Mouse (Mus musculus): ENCODE results near the gene Pet100. TPM values are rescaled to one million over a fixed set of nuclear protein-coding genes. Genes with fewer than 3 reads are reported as not detected.

Pet100 gene
- polyA plus RNA-seq, 1 experiment = 68.9 TPM

GRCm38 (mm10) chr8:3622119-3622518 lies 771 bp downstream of the Pet100 start:
- DNase-seq (ENCODE audit: extremely low spot score in 1 of 2, low spot score in 1 of 2) = no peak

- DNase-seq (ENCODE audit: extremely low spot score in 1 of 2, low spot score in 1 of 2) = no peak
Observed at GRCm38 (mm10) chr8:3625445-3625844, 4.1 kb downstream of the Pet100 start, which contains the start of gene Pcp2. Pcp2 (minus strand) TSS chr8:3625545.

- no peak for DNase-seq (ENCODE audit: extremely low spot score in 1 of 2, low spot score in 1 of 2)
Observed at GRCm38 (mm10) chr8:3626971-3627370, 5.6 kb downstream of the Pet100 start.

- DNase-seq (ENCODE audit: extremely low spot score in 1 of 2, low spot score in 1 of 2) = peak in 1 of 2 experiments; percentile 64
Observed at GRCm38 (mm10) chr8:3628014-3628413, 6.7 kb downstream of the Pet100 start.

- peak; percentile 36 to 82 for DNase-seq (ENCODE audit: extremely low spot score in 1 of 2, low spot score in 1 of 2)
Observed at GRCm38 (mm10) chr8:3630647-3631477, 9.5 kb downstream of the Pet100 start, which contains the start of gene Stxbp2. Stxbp2 (plus strand) TSS chr8:3630955.

- no peak for DNase-seq (ENCODE audit: extremely low spot score in 1 of 2, low spot score in 1 of 2)
Observed at GRCm38 (mm10) chr8:3631478-3631875, 10.1 kb downstream of the Pet100 start.

- DNase-seq (ENCODE audit: extremely low spot score in 1 of 2, low spot score in 1 of 2) = peak in 1 of 2 experiments; percentile 28
Observed at GRCm38 (mm10) chr8:3645804-3646203, 24.5 kb downstream of the Pet100 start.

- no peak for DNase-seq (ENCODE audit: extremely low spot score in 1 of 2, low spot score in 1 of 2)
Observed at GRCm38 (mm10) chr8:3646824-3647531, 25.6 kb downstream of the Pet100 start.

- DNase-seq (ENCODE audit: extremely low spot score in 1 of 2, low spot score in 1 of 2) = no peak
Observed at GRCm38 (mm10) chr8:3647561-3647960, 26.2 kb downstream of the Pet100 start.

GRCm38 (mm10) chr8:3648268-3648667 lies 26.9 kb downstream of the Pet100 start:
- DNase-seq (ENCODE audit: extremely low spot score in 1 of 2, low spot score in 1 of 2) = no peak

GRCm38 (mm10) chr8:3648990-3649389 lies 27.6 kb downstream of the Pet100 start:
- DNase-seq (ENCODE audit: extremely low spot score in 1 of 2, low spot score in 1 of 2) = no peak

- DNase-seq (ENCODE audit: extremely low spot score in 1 of 2, low spot score in 1 of 2) = no peak
Observed at GRCm38 (mm10) chr8:3652845-3653244, 31.5 kb downstream of the Pet100 start.

GRCm38 (mm10) chr8:3654726-3655508 lies 33.6 kb downstream of the Pet100 start:
- no peak for DNase-seq (ENCODE audit: extremely low spot score in 1 of 2, low spot score in 1 of 2)

GRCm38 (mm10) chr8:3655526-3655925 lies 34.2 kb downstream of the Pet100 start, which contains the start of gene Retn:
Retn (plus strand) TSS chr8:3655770.
- DNase-seq (ENCODE audit: extremely low spot score in 1 of 2, low spot score in 1 of 2) = no peak

GRCm38 (mm10) chr8:3656725-3657381 lies 35.5 kb downstream of the Pet100 start:
- peak in 1 of 2 experiments; percentile 63 for DNase-seq (ENCODE audit: extremely low spot score in 1 of 2, low spot score in 1 of 2)

- DNase-seq (ENCODE audit: extremely low spot score in 1 of 2, low spot score in 1 of 2) = no peak
Observed at GRCm38 (mm10) chr8:3660889-3661288, 39.5 kb downstream of the Pet100 start.

- DNase-seq (ENCODE audit: extremely low spot score in 1 of 2, low spot score in 1 of 2) = no peak
Observed at GRCm38 (mm10) chr8:3664405-3664804, 43.1 kb downstream of the Pet100 start.

- no peak for DNase-seq (ENCODE audit: extremely low spot score in 1 of 2, low spot score in 1 of 2)
Observed at GRCm38 (mm10) chr8:3665507-3665906, 44.2 kb downstream of the Pet100 start, which contains the start of gene Mcemp1. Mcemp1 (plus strand) TSS chr8:3665754.

- DNase-seq (ENCODE audit: extremely low spot score in 1 of 2, low spot score in 1 of 2) = no peak
Observed at GRCm38 (mm10) chr8:3670388-3670787, 49.0 kb downstream of the Pet100 start.

GRCm38 (mm10) chr8:3671980-3672491 lies 50.7 kb downstream of the Pet100 start, which contains the start of gene Fcor:
Fcor (minus strand) TSS chr8:3672362.
- peak; percentile 80 to 95 for DNase-seq (ENCODE audit: extremely low spot score in 1 of 2, low spot score in 1 of 2)

Measured in frontal cortex, adult 2 months (tissue).